Mouse (Mus musculus) C2C12 (cell line): ENCODE data around the gene Il4.

Experiments used
- CEBPB ChIP-seq: IDR thresholded peaks from one replicate; pipeline ENCODE4 v1.6.1; 2011; ENCODE audit warnings: low read depth, mild to moderate bottlenecking, control low read depth, moderate library complexity
- CTCF ChIP-seq: IDR thresholded peaks from one replicate; pipeline ENCODE4 v1.5.1; 2011; ENCODE audit not compliant: control insufficient read depth, insufficient read depth, insufficient read length
- FOSL1 ChIP-seq: IDR thresholded peaks from one replicate; pipeline ENCODE4 v1.8.0; 2011; ENCODE audit warnings: mild to moderate bottlenecking, low read length; ENCODE audit not compliant: poor library complexity, insufficient read depth, severe bottlenecking
- MAX ChIP-seq: IDR thresholded peaks from one replicate; pipeline ENCODE4 v1.6.1; 2011; ENCODE audit warnings: mild to moderate bottlenecking, control low read depth
- MYOD1 ChIP-seq: IDR thresholded peaks from one replicate; pipeline ENCODE4 v1.6.1; 2011; ENCODE audit warnings: low read depth; ENCODE audit not compliant: control insufficient read depth, insufficient read length
- MYOG ChIP-seq: IDR thresholded peaks from one replicate; pipeline ENCODE4 v1.6.1; 2011; ENCODE audit not compliant: control insufficient read depth, insufficient read length; ENCODE audit errors: extremely low read depth
- USF1 ChIP-seq: IDR thresholded peaks from one replicate; pipeline ENCODE4 v1.6.1; 2011; ENCODE audit warnings: low read depth, mild to moderate bottlenecking, control low read depth, moderate library complexity

DNA sequence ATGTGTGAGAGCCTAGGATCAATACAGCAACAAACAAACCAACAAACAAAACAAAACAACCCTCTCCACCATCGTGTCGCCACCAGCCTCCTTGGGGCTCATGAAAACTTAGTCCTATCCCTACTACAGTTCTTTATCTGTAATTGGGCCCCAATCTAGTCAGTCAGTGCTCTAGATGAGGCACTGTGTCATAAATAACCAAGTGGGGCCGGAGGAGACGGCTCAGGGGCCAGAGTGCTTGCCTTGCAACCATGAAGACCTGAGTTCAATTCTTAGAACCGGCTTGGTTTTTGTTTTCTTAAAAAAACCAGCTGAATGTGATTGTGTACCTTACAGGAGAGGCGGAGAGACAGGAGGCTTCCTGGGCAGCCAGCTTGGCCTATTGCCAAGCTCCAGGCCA lies 3.3 kb downstream of the Il4 start:
- TF ChIP-seq CTCF (no peak), MAX (no peak), CEBPB (no peak), MYOG (no peak), USF1 (no peak), MYOD1 (no peak), FOSL1 (no peak)
